Mouse (Mus musculus) stomach, embryonic 16.5 days (tissue): Measurements from ENCODE around the gene Arhgap4. TPM values are rescaled to one million over a fixed set of nuclear protein-coding genes. Genes with fewer than 3 reads are reported as not detected.

Experiments
- ATAC-seq: fragments of 200-750 bp; cut with Nextera tagmentation; 2 replicates; pipeline ENCODE4 v1.8.0; 2017; ENCODE audit warnings: moderate number of reproducible peaks, moderate TSS enrichment; ENCODE audit not compliant: insufficient read depth, low FRiP score
- H3K27ac ChIP-seq: fragments of 300-500 bp; sonication (generic); 2 replicates; pipeline ENCODE4 v1.5.1; 2014; ENCODE audit warnings: low read length
- H3K27me3 ChIP-seq: fragments of 300-500 bp; sonication (generic); 2 replicates; pipeline ENCODE4 v1.6.1; 2014; ENCODE audit warnings: low read length, control low read depth, mixed read lengths; ENCODE audit not compliant: control insufficient read depth, insufficient read depth
- H3K36me3 ChIP-seq: fragments of 300-500 bp; sonication (generic); 2 replicates; pipeline ENCODE4 v1.6.1; 2014; ENCODE audit warnings: low read length; ENCODE audit not compliant: control insufficient read depth, insufficient read depth
- H3K4me1 ChIP-seq: fragments of 300-500 bp; sonication (generic); 2 replicates; pipeline ENCODE4 v1.6.1; 2014; ENCODE audit warnings: low read length, control low read depth, mixed read lengths; ENCODE audit not compliant: control insufficient read depth, insufficient read depth
- H3K4me2 ChIP-seq: fragments of 300-500 bp; sonication (generic); 2 replicates; pipeline ENCODE4 v1.6.1; 2014; ENCODE audit warnings: low read depth, low read length, mixed read lengths
- H3K4me3 ChIP-seq: fragments of 300-500 bp; sonication (generic); replicated peaks from 2 replicates; pipeline ENCODE4 v1.5.1; 2014; ENCODE audit warnings: mild to moderate bottlenecking, low read length
- H3K9ac ChIP-seq: fragments of 300-500 bp; sonication (generic); 2 replicates; pipeline ENCODE4 v1.6.1; 2014; ENCODE audit warnings: low read length
- H3K9me3 ChIP-seq: fragments of 300-500 bp; sonication (generic); replicated peaks from 2 replicates; pipeline ENCODE4 v1.6.1; 2016; ENCODE audit warnings: low read length, control low read depth; ENCODE audit not compliant: control insufficient read depth
- WGBS: fragments of 180-500 bp; shearing (Covaris S2); extraction: QIAGEN DNeasy Blood & Tissue Kit; methylation state at CpG from one replicate; pipeline ENCODE4 v1.1.7; 2014; 5-methylcytosine and 5-hydroxymethylcytosine counted together
- polyA plus RNA-seq: library from polyadenylated mRNA; unstranded; fragments of >200 nt; fragmentation: Nextera tagmentation; extraction: Ambion mirVana; gene quantifications from 2 replicates; pipeline ENCODE4 v1.2.1, GENCODE M21; 2015

Gene Arhgap4
- polyA plus RNA-seq, 1 experiment from 2014 or later: 4.7 TPM

- H3K9me3 ChIP-seq: no peaks in the 10 kb centered on the region
- H3K4me2 ChIP-seq: no peak overlapping the region
- no peak for ATAC-seq
- no peaks in the 10 kb centered on the region for H3K27me3 ChIP-seq
- H3K36me3 ChIP-seq: no peaks in the 10 kb centered on the region
- no peak overlapping the region for H3K9ac ChIP-seq
- no peak overlapping the region for H3K27ac ChIP-seq
- no peaks in the 10 kb centered on the region for H3K4me1 ChIP-seq
- 57% methylated on average over 1 of the region's 1 CpGs for WGBS
- H3K4me3 ChIP-seq: no peak overlapping the region
Observed at GRCm38 (mm10) chrX:73871956-73872355, 49.7 kb downstream of the Arhgap4 start.

- no peaks in the 10 kb centered on the region for H3K27me3 ChIP-seq
- no peaks in the 10 kb centered on the region for H3K9me3 ChIP-seq
- no peak overlapping the region for H3K4me3 ChIP-seq
- no peaks in the 10 kb centered on the region for H3K36me3 ChIP-seq
- H3K9ac ChIP-seq: no peak overlapping the region
- no peak overlapping the region for H3K27ac ChIP-seq
- H3K4me2 ChIP-seq: no peak overlapping the region
- ATAC-seq: no peak
- H3K4me1 ChIP-seq: no peaks in the 10 kb centered on the region
Observed at GRCm38 (mm10) chrX:73871474-73871873, 50.2 kb downstream of the Arhgap4 start.

- Histone ChIP-seq H3K27me3 (no peaks in the 10 kb centered on the region), H3K4me1 (no peaks in the 10 kb centered on the region), H3K27ac (no peak overlapping the region), H3K4me2 (no peak overlapping the region), H3K9ac (no peak overlapping the region), H3K4me3 (no peak overlapping the region), H3K9me3 (no peaks in the 10 kb centered on the region), H3K36me3 (no peaks in the 10 kb centered on the region)
- 7% methylated on average over 5 of the region's 5 CpGs for WGBS
- ATAC-seq: no peak
Observed at GRCm38 (mm10) chrX:73869334-73869733, 52.3 kb downstream of the Arhgap4 start.

DNA sequence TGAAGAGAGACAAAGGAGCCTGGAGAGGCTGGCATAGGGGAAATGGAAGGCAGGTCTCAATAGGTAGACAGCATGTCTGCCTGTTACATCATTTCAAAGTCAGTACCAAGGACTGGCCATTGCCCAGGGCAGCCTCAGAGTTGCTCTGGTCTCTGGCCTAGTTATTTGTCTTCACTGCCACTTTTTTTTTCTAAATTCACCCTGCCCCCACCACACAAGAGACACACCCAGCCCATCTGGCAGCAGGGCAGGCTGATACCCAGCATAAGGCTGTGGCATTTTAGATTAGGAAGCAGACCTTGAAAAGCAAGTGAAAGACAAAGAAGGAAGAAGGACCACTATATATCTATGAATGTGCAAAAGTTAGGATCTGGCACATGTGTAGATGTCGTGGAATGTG lies 53.8 kb downstream of the Arhgap4 start:
- no peak overlapping the region for H3K4me2 ChIP-seq
- H3K4me3 ChIP-seq: no peak overlapping the region
- no peak for ATAC-seq
- H3K4me1 ChIP-seq: no peaks in the 10 kb centered on the region
- H3K27me3 ChIP-seq: no peaks in the 10 kb centered on the region
- H3K9ac ChIP-seq: no peak overlapping the region
- H3K27ac ChIP-seq: no peak overlapping the region
- 63% methylated on average over 1 of the region's 1 CpGs for WGBS
- no peaks in the 10 kb centered on the region for H3K36me3 ChIP-seq
- no peaks in the 10 kb centered on the region for H3K9me3 ChIP-seq

- Histone ChIP-seq H3K36me3 (no peaks in the 10 kb centered on the region), H3K9ac (no peak overlapping the region), H3K27ac (no peak overlapping the region), H3K4me1 (no peaks in the 10 kb centered on the region), H3K4me2 (no peak overlapping the region), H3K9me3 (no peaks in the 10 kb centered on the region), H3K4me3 (no peak overlapping the region), H3K27me3 (no peaks in the 10 kb centered on the region)
- WGBS: 24% methylated on average over 3 of the region's 3 CpGs
- no peak for ATAC-seq
Observed at GRCm38 (mm10) chrX:73867256-73867655, 54.4 kb downstream of the Arhgap4 start.

DNA sequence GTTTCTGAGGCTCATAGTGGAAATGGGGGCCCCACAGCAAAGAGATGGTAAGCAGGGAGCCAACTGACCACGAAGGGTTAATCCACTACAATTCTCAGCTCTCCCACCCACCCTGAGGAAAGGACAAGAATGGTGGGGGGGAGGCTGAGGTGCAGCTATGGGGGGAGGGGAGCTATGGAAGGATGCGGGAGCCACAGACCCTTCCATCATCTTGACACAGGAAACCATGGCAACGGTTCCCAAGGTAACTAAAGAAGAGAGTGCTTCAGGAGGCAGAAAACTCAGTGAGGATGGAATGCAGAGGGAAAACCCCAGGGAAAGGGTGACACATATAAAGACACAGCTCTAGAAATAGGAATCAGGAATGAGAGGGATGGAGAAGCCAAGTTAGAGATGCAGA lies 57.0 kb downstream of the Arhgap4 start:
- no peak overlapping the region for H3K27ac ChIP-seq

GRCm38 (mm10) chrX:73855087-73855408 lies 66.6 kb downstream of the Arhgap4 start:
- Histone ChIP-seq H3K36me3 (no peaks in the 10 kb centered on the region), H3K9ac (no peak overlapping the region), H3K4me2 (no peak overlapping the region), H3K4me1 (no peaks in the 10 kb centered on the region), H3K9me3 (no peaks in the 10 kb centered on the region), H3K4me3 (no peak overlapping the region), H3K27ac (no peak overlapping the region), H3K27me3 (no peaks in the 10 kb centered on the region)
- 52% methylated on average over 3 of the region's 3 CpGs for WGBS
- ATAC-seq: no peak

More for the DNA sequence above, 57.0 kb downstream of the Arhgap4 start:
- 40% methylated on average over 3 of the region's 3 CpGs for WGBS
- Histone ChIP-seq H3K27me3 (no peaks in the 10 kb centered on the region), H3K4me1 (no peaks in the 10 kb centered on the region), H3K9ac (no peak overlapping the region), H3K9me3 (no peaks in the 10 kb centered on the region), H3K4me3 (no peak overlapping the region), H3K4me2 (no peak overlapping the region), H3K36me3 (no peaks in the 10 kb centered on the region)
- ATAC-seq: no peak

DNA sequence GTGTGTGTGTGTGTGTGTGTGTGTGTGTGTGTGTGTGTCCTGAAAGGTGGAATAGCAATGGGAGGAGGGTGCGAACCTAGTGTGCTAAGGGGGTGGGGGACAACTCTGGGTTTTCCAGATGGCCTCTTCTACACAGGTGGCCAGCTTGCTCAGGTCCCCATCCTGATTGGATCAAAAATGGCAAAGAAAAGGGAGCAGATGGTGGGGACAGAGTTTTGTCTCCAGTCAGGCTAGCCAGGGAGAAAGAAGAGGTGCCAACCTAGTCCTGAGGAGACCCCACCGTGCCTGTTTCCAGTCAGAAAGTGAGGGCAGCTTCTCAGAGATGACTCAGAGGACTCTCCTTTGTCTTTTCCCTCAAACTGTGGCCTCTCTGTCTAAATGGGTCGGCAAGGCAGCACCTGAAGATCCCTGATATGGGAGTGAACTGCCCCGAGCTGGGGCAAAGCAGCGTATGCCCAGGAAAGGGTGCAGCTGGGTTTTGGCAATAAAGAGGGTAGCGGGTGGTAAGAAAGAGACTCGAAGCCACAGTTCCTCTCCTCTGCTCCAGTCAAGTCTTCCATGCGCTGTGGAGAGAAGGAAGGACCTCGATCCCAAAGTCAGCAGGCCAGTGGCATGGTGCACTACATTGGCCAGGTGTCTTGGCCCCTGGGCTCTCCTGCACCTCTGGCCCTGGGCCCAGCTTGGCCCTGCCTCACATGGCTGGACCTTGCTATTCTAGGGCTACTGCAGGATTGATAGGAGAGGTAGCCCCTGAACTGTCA lies 67.2 kb downstream of the Arhgap4 start:
- no peak overlapping the region for H3K4me3 ChIP-seq

More for the DNA sequence above, 67.2 kb downstream of the Arhgap4 start:
- no peaks in the 10 kb centered on the region for H3K27me3 ChIP-seq
- 84% methylated on average over 9 of the region's 9 CpGs for WGBS
- H3K4me2 ChIP-seq: no peak overlapping the region
- H3K36me3 ChIP-seq: no peaks in the 10 kb centered on the region
- H3K27ac ChIP-seq: no peak overlapping the region
- no peak overlapping the region for H3K9ac ChIP-seq
- H3K4me1 ChIP-seq: no peaks in the 10 kb centered on the region
- no peak for ATAC-seq
- H3K9me3 ChIP-seq: no peaks in the 10 kb centered on the region
